Mouse (Mus musculus) forebrain, embryonic 12.5 days (tissue): ENCODE data around the gene Edn1. TPM values are rescaled to one million over a fixed set of nuclear protein-coding genes. Genes with fewer than 3 reads are reported as not detected.

Source experiments
- ATAC-seq: fragments of 200-750 bp; cut with Nextera tagmentation; 2 replicates; pipeline ENCODE4 v1.8.0; 2017; ENCODE audit warnings: moderate TSS enrichment; ENCODE audit not compliant: low FRiP score
- H3K27ac ChIP-seq: fragments of 300-500 bp; sonication (generic); 2 replicates; pipeline ENCODE4 v1.5.1; 2016; ENCODE audit warnings: mild to moderate bottlenecking
- H3K27me3 ChIP-seq: fragments of 300-500 bp; sonication (generic); 2 replicates; pipeline ENCODE4 v1.6.1; 2016; ENCODE audit warnings: mild to moderate bottlenecking
- H3K36me3 ChIP-seq: fragments of 300-500 bp; sonication (generic); replicated peaks from 2 replicates; pipeline ENCODE4 v1.6.1; 2016; ENCODE audit warnings: mild to moderate bottlenecking
- H3K4me1 ChIP-seq: fragments of 300-500 bp; sonication (generic); 2 replicates; pipeline ENCODE4 v1.6.1; 2016
- H3K4me2 ChIP-seq: fragments of 300-500 bp; sonication (generic); 2 replicates; pipeline ENCODE4 v1.6.1; 2016; ENCODE audit warnings: mild to moderate bottlenecking, moderate library complexity
- H3K4me3 ChIP-seq: fragments of 300-500 bp; sonication (generic); replicated peaks from 2 replicates; pipeline ENCODE4 v1.5.1; 2016; ENCODE audit warnings: mild to moderate bottlenecking
- H3K9ac ChIP-seq: fragments of 300-500 bp; sonication (generic); 2 replicates; pipeline ENCODE4 v1.6.1; 2016; ENCODE audit warnings: mild to moderate bottlenecking
- H3K9me3 ChIP-seq: fragments of 300-500 bp; sonication (generic); 2 replicates; pipeline ENCODE4 v1.6.1; 2016
- WGBS: fragments of 180-500 bp; shearing (Covaris S2); methylation state at CpG from one replicate; pipeline ENCODE4 v1.1.7; 2016; 5-methylcytosine and 5-hydroxymethylcytosine counted together
- polyA plus RNA-seq: library from polyadenylated mRNA; unstranded; fragments of >200 nt; fragmentation: Nextera tagmentation; extraction: Ambion mirVana; gene quantifications from 2 replicates; pipeline ENCODE4 v1.2.1, GENCODE M21; 2016

The Edn1 gene
- 0.62 and 1.5 TPM in 2 replicates for polyA plus RNA-seq

GRCm38 (mm10) chr13:42301161-42301721, at the start of gene Edn1:
TSS of gene Edn1 (plus strand) at chr13:42301476.
- Histone ChIP-seq H3K9ac (peak within 1 kb of the TSS; percentile 50), H3K9me3 (no peaks in the 10 kb centered on the region), H3K4me3 (peak within 1 kb of the TSS; percentile 42), H3K36me3 (no peaks in the 10 kb centered on the region), H3K4me1 (peaks cover 18% of the 10 kb centered on the region), H3K27me3 (peaks cover 52% of the 10 kb centered on the region), H3K27ac (no peak within 1 kb of the TSS), H3K4me2 (peak within 1 kb of the TSS; percentile 72)
- WGBS = under 1% methylated on average over 26 of the region's 26 CpGs
- 0 out of 2 replicates have a peak, but pooled peaks have one; percentile 33 for ATAC-seq

- no peak overlapping the region for H3K27ac ChIP-seq
- no peaks in the 10 kb centered on the region for H3K27me3 ChIP-seq
- no peak overlapping the region for H3K4me3 ChIP-seq
- 87% methylated on average over 5 of the region's 5 CpGs for WGBS
- ATAC-seq = no peak
- H3K9me3 ChIP-seq = no peaks in the 10 kb centered on the region
- H3K4me2 ChIP-seq = no peak overlapping the region
- H3K9ac ChIP-seq = no peak overlapping the region
- H3K4me1 ChIP-seq = no peaks in the 10 kb centered on the region
- H3K36me3 ChIP-seq = no peaks in the 10 kb centered on the region
Measured at GRCm38 (mm10) chr13:42253821-42254220, 47.5 kb upstream of the Edn1 start.

GRCm38 (mm10) chr13:42255105-42255504, 46.2 kb upstream of the Edn1 start:
- Histone ChIP-seq H3K27me3 (no peaks in the 10 kb centered on the region), H3K36me3 (no peaks in the 10 kb centered on the region), H3K4me2 (no peak overlapping the region), H3K27ac (no peak overlapping the region), H3K9ac (no peak overlapping the region), H3K4me3 (no peak overlapping the region), H3K9me3 (no peaks in the 10 kb centered on the region), H3K4me1 (no peaks in the 10 kb centered on the region)
- 85% methylated on average over 1 of the region's 1 CpGs for WGBS
- no peak for ATAC-seq

GRCm38 (mm10) chr13:42258422-42258821, 42.9 kb upstream of the Edn1 start:
- no peak overlapping the region for H3K9ac ChIP-seq
- no peaks in the 10 kb centered on the region for H3K36me3 ChIP-seq
- no peaks in the 10 kb centered on the region for H3K27me3 ChIP-seq
- no peaks in the 10 kb centered on the region for H3K4me1 ChIP-seq
- H3K27ac ChIP-seq = no peak overlapping the region
- no peaks in the 10 kb centered on the region for H3K9me3 ChIP-seq
- WGBS = 93% methylated on average over 5 of the region's 5 CpGs
- no peak overlapping the region for H3K4me2 ChIP-seq
- H3K4me3 ChIP-seq = no peak overlapping the region
- ATAC-seq = no peak

DNA sequence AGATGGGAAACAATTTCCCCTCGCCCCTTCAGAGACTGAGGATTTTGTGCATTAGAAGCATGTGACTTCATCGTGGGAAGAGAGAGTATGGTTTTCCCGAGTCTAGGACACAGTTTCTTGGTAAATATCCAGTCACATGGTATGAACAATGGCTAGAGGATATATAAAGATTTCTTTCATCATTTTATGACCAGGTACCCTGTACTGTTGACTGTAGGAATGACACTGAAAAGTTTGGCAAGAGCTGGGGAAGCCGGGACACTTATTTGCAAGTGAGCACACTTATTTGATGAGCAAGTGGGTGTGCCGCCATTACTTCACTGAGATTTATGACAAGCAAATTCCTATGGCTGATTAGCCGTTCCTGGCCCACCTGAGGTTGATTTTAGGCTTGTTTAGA, 40.6 kb upstream of the Edn1 start:
- H3K27me3 ChIP-seq = no peaks in the 10 kb centered on the region
- ATAC-seq = no peak
- H3K4me3 ChIP-seq = no peak overlapping the region
- no peak overlapping the region for H3K4me2 ChIP-seq
- H3K36me3 ChIP-seq = no peaks in the 10 kb centered on the region
- H3K9ac ChIP-seq = no peak overlapping the region
- no peaks in the 10 kb centered on the region for H3K9me3 ChIP-seq
- H3K27ac ChIP-seq = no peak overlapping the region
- WGBS = 92% methylated on average over 6 of the region's 6 CpGs
- no peaks in the 10 kb centered on the region for H3K4me1 ChIP-seq

GRCm38 (mm10) chr13:42270051-42270450, 31.2 kb upstream of the Edn1 start:
- Histone ChIP-seq H3K9me3 (no peaks in the 10 kb centered on the region), H3K4me1 (no peaks in the 10 kb centered on the region), H3K4me3 (no peak overlapping the region), H3K27ac (no peak overlapping the region), H3K4me2 (no peak overlapping the region), H3K36me3 (no peaks in the 10 kb centered on the region), H3K9ac (no peak overlapping the region), H3K27me3 (no peaks in the 10 kb centered on the region)
- ATAC-seq = no peak
- WGBS = 55% methylated on average over 9 of the region's 9 CpGs

DNA sequence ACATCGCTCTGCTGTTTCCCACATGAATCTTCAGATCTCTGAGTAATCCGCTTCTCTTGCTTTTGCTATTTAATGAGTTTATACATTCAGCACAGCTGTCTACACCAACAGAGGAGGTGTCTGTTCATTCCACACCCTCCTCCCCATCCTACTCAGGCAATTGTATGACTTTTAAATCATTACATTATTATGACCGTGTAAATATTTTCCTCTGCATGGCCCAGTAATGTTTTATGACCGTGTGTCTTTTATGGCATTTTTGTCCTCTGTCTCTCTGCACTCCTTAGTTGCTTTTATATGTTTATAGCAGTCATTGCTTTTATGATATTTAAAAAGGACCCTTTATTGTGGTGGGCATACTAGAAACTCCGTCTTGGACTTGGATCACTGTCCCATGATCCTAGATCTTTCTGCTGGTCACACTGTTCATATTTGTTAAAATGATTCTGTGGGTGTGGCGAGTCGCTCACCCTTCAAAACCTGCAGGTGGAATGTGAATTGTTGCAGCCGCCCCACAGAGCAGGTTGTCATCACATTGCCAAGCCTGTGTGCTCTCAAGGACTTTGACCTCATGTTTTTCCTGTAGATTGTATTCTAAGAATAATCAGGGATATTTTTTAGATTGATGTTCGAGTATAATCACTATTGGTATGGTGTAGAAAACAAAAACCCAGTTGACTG, 24.4 kb upstream of the Edn1 start:
- no peak overlapping the region for H3K4me3 ChIP-seq
- no peak overlapping the region for H3K4me2 ChIP-seq
- WGBS = 88% methylated on average over 9 of the region's 9 CpGs
- H3K9me3 ChIP-seq = no peaks in the 10 kb centered on the region
- no peaks in the 10 kb centered on the region for H3K4me1 ChIP-seq
- H3K27me3 ChIP-seq = no peaks in the 10 kb centered on the region
- no peak overlapping the region for H3K9ac ChIP-seq
- H3K27ac ChIP-seq = no peak overlapping the region
- no peaks in the 10 kb centered on the region for H3K36me3 ChIP-seq
- no peak for ATAC-seq

DNA sequence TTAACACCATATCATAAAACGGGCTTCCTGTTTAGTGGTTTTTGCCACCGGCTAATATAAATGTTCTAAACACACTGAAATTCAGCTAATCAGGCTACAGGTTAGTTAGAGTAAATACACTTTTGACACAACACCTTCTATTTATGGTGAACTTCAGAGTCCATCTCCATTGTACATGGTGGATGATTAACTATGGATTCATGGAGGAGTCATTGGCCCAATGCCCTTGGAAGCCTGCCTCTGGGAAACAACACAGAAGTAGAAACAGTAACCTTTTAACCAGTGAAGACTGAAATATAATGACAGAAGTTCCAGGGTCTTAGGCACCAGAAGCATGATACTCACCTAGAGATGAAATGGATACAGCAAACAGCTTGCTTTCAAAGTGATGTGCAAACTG, 23.5 kb upstream of the Edn1 start:
- ATAC-seq = no peak
- H3K4me2 ChIP-seq = no peak overlapping the region
- H3K9me3 ChIP-seq = no peaks in the 10 kb centered on the region
- H3K4me3 ChIP-seq = no peak overlapping the region
- 94% methylated on average over 2 of the region's 2 CpGs for WGBS
- no peaks in the 10 kb centered on the region for H3K27me3 ChIP-seq
- H3K9ac ChIP-seq = no peak overlapping the region
- H3K27ac ChIP-seq = no peak overlapping the region
- H3K36me3 ChIP-seq = no peaks in the 10 kb centered on the region
- no peaks in the 10 kb centered on the region for H3K4me1 ChIP-seq

DNA sequence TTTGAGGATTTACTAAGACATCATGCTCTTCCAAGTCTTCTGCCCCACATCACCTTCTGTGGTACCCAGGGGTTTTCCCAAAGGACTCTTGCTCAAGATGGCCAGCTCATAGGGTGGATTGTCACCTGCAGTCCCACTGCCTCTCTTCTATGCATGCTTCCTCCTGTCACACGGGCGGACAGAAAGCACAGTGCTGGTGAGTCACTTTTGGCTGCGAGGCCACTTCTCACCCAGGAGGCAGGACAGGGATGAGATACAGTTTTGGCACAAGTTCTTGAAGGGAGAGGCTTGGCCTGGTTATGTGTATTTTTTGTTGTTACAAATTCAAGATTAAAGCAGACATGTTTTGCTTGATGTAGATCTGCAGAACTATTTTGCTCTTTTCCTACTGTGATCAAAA, 15.4 kb upstream of the Edn1 start:
- Histone ChIP-seq H3K36me3 (no peaks in the 10 kb centered on the region), H3K27me3 (no peaks in the 10 kb centered on the region), H3K4me3 (no peak overlapping the region), H3K27ac (no peak overlapping the region), H3K4me2 (no peak overlapping the region), H3K4me1 (no peaks in the 10 kb centered on the region), H3K9me3 (no peaks in the 10 kb centered on the region), H3K9ac (no peak overlapping the region)
- WGBS = 93% methylated on average over 3 of the region's 3 CpGs
- ATAC-seq = no peak

DNA sequence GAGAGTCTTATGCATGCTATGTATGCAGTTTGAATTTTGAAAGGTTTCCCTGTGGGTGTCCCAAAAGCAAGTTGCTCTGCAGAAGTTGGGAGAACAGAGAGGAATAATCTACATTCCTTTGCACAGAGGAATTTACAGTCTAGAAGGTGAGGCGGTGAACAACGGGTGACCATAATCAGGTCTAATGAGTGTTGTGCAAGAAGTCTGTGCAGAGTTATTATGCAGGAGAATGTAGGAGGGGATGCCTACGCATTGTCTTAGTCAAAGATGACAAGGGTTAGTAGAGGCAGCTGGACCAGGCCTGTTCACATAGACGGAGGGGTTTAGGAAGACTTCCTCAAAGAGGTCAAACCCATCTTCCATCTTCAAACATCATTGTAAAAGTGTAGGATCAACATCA, 14.5 kb upstream of the Edn1 start:
- WGBS = 88% methylated on average over 4 of the region's 4 CpGs
- no peak for ATAC-seq
- H3K36me3 ChIP-seq = no peaks in the 10 kb centered on the region
- H3K4me1 ChIP-seq = no peaks in the 10 kb centered on the region
- H3K4me2 ChIP-seq = no peak overlapping the region
- no peak overlapping the region for H3K4me3 ChIP-seq
- no peak overlapping the region for H3K27ac ChIP-seq
- no peak overlapping the region for H3K9ac ChIP-seq
- H3K9me3 ChIP-seq = no peaks in the 10 kb centered on the region
- no peaks in the 10 kb centered on the region for H3K27me3 ChIP-seq

DNA sequence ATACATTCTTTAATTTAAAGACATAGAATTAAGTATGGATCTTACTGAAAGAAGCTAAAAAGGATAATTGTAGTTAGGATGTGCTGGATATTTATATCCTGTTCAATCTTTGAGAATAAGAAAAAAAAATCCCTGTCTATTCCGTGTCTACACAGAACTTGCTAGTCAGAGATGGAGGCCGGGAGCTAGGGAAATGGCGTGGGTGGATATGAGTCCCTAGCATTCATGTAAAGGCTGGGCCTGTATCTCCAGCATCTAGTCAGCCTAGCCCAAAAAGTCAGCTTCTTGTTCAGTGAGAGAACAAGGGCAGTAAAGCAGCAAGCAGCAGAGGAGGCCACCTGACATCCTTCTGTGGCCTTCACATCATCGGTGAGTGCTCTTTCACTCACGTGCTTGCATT, 8.7 kb upstream of the Edn1 start:
- Histone ChIP-seq H3K9ac (no peak overlapping the region), H3K4me3 (no peak overlapping the region), H3K4me1 (no peaks in the 10 kb centered on the region), H3K36me3 (no peaks in the 10 kb centered on the region), H3K27me3 (no peaks in the 10 kb centered on the region), H3K27ac (no peak overlapping the region), H3K4me2 (no peak overlapping the region), H3K9me3 (no peaks in the 10 kb centered on the region)
- WGBS = 84% methylated on average over 5 of the region's 5 CpGs
- ATAC-seq = no peak

GRCm38 (mm10) chr13:42298302-42298701, 3.0 kb upstream of the Edn1 start:
- Histone ChIP-seq H3K4me3 (no peak overlapping the region), H3K4me1 (peaks cover 18% of the 10 kb centered on the region), H3K9ac (no peak overlapping the region), H3K27ac (no peak overlapping the region), H3K4me2 (no peak overlapping the region), H3K36me3 (no peaks in the 10 kb centered on the region), H3K9me3 (no peaks in the 10 kb centered on the region), H3K27me3 (peaks cover 28% of the 10 kb centered on the region)
- WGBS = 71% methylated on average over 8 of the region's 8 CpGs
- no peak for ATAC-seq

DNA sequence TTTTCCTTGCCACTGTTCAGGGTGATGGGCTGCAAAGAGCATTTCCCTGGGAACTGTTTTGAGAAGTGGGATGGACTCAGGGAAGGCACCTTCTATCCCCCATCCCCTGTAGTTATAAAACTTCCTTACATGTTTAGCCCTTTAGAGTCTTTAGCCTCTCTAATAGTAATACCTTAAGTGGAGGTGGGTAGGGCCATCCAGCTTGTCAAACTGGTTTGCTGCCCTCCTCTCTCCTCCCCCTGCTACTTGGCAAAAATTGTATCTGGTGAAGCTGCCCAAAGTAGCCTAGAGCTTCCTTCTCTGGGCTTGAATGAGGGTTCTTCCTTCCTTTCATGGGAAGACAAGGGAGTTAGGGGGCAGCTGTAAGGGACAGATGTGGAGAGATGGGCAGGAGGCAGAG, 2.5 kb upstream of the Edn1 start:
- peaks cover 18% of the 10 kb centered on the region for H3K4me1 ChIP-seq
- H3K9me3 ChIP-seq = no peaks in the 10 kb centered on the region
- H3K9ac ChIP-seq = no peak overlapping the region
- H3K4me2 ChIP-seq = no peak overlapping the region
- no peaks in the 10 kb centered on the region for H3K36me3 ChIP-seq
- H3K27me3 ChIP-seq = peaks cover 33% of the 10 kb centered on the region
- no peak for ATAC-seq
- H3K27ac ChIP-seq = no peak overlapping the region
- no peak overlapping the region for H3K4me3 ChIP-seq
